Comparison of ENCODE assay signal across 7 mouse cellular contexts in genomic region chr9:50005757-50006576, GRCm38 (mm10).
A peak's percentile ranks its signal among the peaks of the same experiment; 100 is the strongest.
DNase-seq lines count a peak whose midpoint lies in the region; ATAC-seq and TF ChIP-seq lines count a peak whose summit lies in the region.

No protein-coding gene starts in this region.

- peak overlapping the region; percentile 73 for H3K27ac ChIP-seq in hindbrain, embryonic 12.5 days
- H3K27ac ChIP-seq in limb, embryonic 15.5 days, result peak overlapping the region; percentile 63
- peak overlapping the region; percentile 56; the same call in 1 of the 2 replicates for H3K27ac ChIP-seq in stomach, postnatal 0 days (replicated peaks)

- peak; percentile 71 for ATAC-seq in hindbrain, embryonic 12.5 days (ENCODE audit: low FRiP score)
- peak; percentile 79; the same call in 1 of the 2 replicates for ATAC-seq in limb, embryonic 15.5 days (ENCODE audit: insufficient number of reproducible peaks, low FRiP score, low TSS enrichment, low read depth)
- 0 out of 2 replicates have a peak, but pooled peaks have one; percentile 40 for ATAC-seq in stomach, postnatal 0 days (ENCODE audit: low FRiP score, low TSS enrichment)

- H3K36me3 ChIP-seq in hindbrain, embryonic 12.5 days, result no peaks in the 10 kb centered on the region
- H3K36me3 ChIP-seq in limb, embryonic 15.5 days, result no peaks in the 10 kb centered on the region
- H3K36me3 ChIP-seq in stomach, postnatal 0 days (ENCODE audit: control insufficient read depth, insufficient read depth, low read length), result no peaks in the 10 kb centered on the region

- no peak overlapping the region for H3K4me2 ChIP-seq in hindbrain, embryonic 12.5 days (replicated peaks)
- H3K4me2 ChIP-seq in limb, embryonic 15.5 days, result no peak overlapping the region
- H3K4me2 ChIP-seq in stomach, postnatal 0 days (replicated peaks; ENCODE audit: low read depth), result no peak overlapping the region

- no peak for TF ChIP-seq EP300 in stomach, postnatal 0 days (optimal IDR thresholded peaks at IDR 0.05)

- peaks cover 10% of the 10 kb centered on the region for H3K4me1 ChIP-seq in hindbrain, embryonic 12.5 days
- H3K4me1 ChIP-seq in limb, embryonic 15.5 days, result peaks cover 14% of the 10 kb centered on the region
- H3K4me1 ChIP-seq in stomach, postnatal 0 days (replicated peaks; ENCODE audit: control insufficient read depth, insufficient read depth), result no peaks in the 10 kb centered on the region

- no peak overlapping the region for H3K4me3 ChIP-seq in hindbrain, embryonic 12.5 days
- H3K4me3 ChIP-seq in limb, embryonic 15.5 days, result no peak overlapping the region
- H3K4me3 ChIP-seq in stomach, postnatal 0 days (ENCODE audit: low read depth, low read length), result no peak overlapping the region

- WGBS in hindbrain, embryonic 12.5 days, result 32% methylated on average over 8 of the region's 8 CpGs
- 50% methylated on average over 8 of the region's 8 CpGs for WGBS in limb, embryonic 15.5 days
- WGBS in stomach, postnatal 0 days, result 33% methylated on average over 8 of the region's 8 CpGs

- peak; percentile 4 for DNase-seq in lung, postnatal 10 days
- DNase-seq in lung, postnatal 14 days, result no peak
- peak; percentile 45 to 56 for DNase-seq in cerebellum, postnatal 25 days
- DNase-seq in stomach, postnatal 0 days (ENCODE audit: low spot score), result peak; percentile 20
- no peak for DNase-seq in spleen, postnatal 36 days (ENCODE audit: low spot score in 2 of 2)

- no peaks in the 10 kb centered on the region for H3K9me3 ChIP-seq in hindbrain, embryonic 12.5 days (replicated peaks)
- H3K9me3 ChIP-seq in limb, embryonic 15.5 days, result no peaks in the 10 kb centered on the region
- no peaks in the 10 kb centered on the region for H3K9me3 ChIP-seq in stomach, postnatal 0 days (ENCODE audit: control insufficient read depth, low read length)

- no peak for TF ChIP-seq CTCF in stomach, postnatal 0 days (IDR thresholded peaks at IDR 0.05; ENCODE audit: low read depth)

- no peak overlapping the region for H3K9ac ChIP-seq in hindbrain, embryonic 12.5 days
- no peak overlapping the region for H3K9ac ChIP-seq in limb, embryonic 15.5 days
- H3K9ac ChIP-seq in stomach, postnatal 0 days (ENCODE audit: low read length), result no peak overlapping the region

- H3K27me3 ChIP-seq in hindbrain, embryonic 12.5 days, result no peaks in the 10 kb centered on the region
- no peaks in the 10 kb centered on the region for H3K27me3 ChIP-seq in limb, embryonic 15.5 days
- H3K27me3 ChIP-seq in stomach, postnatal 0 days (ENCODE audit: control insufficient read depth, insufficient read depth, low read length), result no peaks in the 10 kb centered on the region

Comparison
In these comparisons a context has a peak if more than half of its experiments do, and no peak if none do; other contexts are left out.
1. DNase-seq: peak in lung, postnatal 10 days (single experiment), cerebellum, postnatal 25 days (2 of 2) and stomach, postnatal 0 days (single experiment); none in lung, postnatal 14 days (single experiment) and spleen, postnatal 36 days (0 of 2).
2. Peak in every context shown above with its lines, with median percentiles within 50 percentile points of each other: ATAC-seq and H3K27ac ChIP-seq.